Mouse (Mus musculus) thymus, adult 2 months (tissue): Measurements from ENCODE around the gene Pi4ka.

Experiments used
- CTCF ChIP-seq: fragments of 200-500 bp; IDR thresholded peaks from 2 replicates; pipeline ENCODE4 v1.5.1; 2012; ENCODE audit warnings: mild to moderate bottlenecking, control low read depth, low read length, moderate library complexity, borderline replicate concordance; ENCODE audit not compliant: control insufficient read depth, poor library complexity, insufficient read depth; ENCODE audit errors: extremely low read depth
- POLR2A ChIP-seq: fragments of 200-500 bp; IDR thresholded peaks from 2 replicates; pipeline ENCODE4 v1.6.1; 2012; ENCODE audit warnings: mild to moderate bottlenecking, low read length, control low read depth, moderate library complexity; ENCODE audit not compliant: control insufficient read depth, poor library complexity, insufficient read depth; ENCODE audit errors: extremely low read depth

GRCm38 (mm10) chr16:17358787-17359186, 47.3 kb downstream of the Pi4ka start:
- no peak for TF ChIP-seq POLR2A
- TF ChIP-seq CTCF: no peak
